Mouse (Mus musculus): ENCODE results near the gene Hspb9.
A peak's percentile ranks its signal among the peaks of the same experiment; 100 is the strongest.

The Hspb9 gene

DNA sequence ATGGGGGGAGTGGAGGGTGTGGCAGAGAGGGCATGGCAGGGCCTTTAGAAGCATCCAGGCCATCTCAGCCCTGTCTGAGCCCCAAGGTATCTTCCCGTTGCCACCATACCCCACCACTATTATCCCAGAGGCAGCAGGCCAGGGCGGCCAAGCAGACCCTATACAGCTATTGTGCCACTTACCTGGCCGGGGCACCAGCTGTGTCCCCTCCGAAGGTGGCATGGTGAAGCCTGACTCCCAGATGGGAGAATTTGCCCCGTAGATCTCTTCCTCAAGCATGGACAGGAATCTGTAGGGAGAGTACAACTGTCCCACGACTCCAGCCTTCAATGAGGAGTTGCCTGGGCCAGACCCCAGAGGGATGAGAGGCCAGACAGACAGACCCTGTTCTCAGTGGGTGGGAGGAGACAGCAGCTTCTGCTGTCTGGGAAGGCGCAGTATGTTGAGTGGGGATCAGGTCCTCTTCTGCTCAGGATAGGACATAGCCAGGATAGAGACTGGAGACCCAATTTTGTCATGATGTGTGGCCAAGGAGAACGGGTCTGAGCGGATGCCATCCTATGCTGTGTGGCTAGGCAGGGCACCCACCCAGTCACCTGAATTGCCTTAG is 4.3 kb upstream of the Hspb9 start:
- no peak for DNase-seq

DNA sequence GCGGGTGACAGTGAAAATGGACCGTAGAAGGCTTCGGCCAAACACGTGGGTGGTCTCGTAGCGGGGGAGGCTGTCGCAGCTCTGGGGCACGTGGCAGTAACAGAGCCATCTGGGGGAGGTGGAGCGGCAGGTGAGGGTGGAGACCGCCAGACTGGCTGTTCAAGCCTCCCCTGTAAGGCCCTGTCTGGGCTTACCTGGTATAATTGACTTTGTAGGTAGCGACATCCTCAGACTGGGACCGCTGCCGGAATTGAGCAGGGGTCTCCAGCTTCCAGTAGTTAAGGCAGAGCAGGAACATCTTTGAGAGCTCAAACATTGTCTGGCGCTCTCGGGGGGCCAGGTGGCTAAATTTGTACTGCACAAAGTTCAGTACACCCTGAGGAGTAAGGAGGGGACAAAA is 3.1 kb upstream of the Hspb9 start:
- no peak for DNase-seq

DNA sequence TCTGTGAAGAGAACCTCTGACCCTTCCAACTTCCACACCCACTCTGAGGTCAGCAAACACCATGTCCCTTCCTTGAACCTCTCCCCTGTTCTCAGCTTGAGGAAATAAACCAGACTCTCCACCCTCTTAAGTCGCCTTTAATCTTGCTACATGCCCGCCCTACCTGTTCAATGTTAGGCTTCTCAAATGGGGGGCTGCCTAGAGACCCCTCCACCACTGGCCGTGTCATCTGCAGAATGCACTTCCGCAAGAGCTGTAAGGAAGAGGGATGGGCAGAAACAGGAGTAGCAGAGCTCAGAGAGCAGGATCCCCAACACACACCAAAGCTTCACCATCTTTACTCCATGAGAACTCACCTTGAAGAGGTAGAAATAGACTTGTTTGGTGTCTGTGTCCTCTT is 2.7 kb upstream of the Hspb9 start:
- no peak for DNase-seq

DNA sequence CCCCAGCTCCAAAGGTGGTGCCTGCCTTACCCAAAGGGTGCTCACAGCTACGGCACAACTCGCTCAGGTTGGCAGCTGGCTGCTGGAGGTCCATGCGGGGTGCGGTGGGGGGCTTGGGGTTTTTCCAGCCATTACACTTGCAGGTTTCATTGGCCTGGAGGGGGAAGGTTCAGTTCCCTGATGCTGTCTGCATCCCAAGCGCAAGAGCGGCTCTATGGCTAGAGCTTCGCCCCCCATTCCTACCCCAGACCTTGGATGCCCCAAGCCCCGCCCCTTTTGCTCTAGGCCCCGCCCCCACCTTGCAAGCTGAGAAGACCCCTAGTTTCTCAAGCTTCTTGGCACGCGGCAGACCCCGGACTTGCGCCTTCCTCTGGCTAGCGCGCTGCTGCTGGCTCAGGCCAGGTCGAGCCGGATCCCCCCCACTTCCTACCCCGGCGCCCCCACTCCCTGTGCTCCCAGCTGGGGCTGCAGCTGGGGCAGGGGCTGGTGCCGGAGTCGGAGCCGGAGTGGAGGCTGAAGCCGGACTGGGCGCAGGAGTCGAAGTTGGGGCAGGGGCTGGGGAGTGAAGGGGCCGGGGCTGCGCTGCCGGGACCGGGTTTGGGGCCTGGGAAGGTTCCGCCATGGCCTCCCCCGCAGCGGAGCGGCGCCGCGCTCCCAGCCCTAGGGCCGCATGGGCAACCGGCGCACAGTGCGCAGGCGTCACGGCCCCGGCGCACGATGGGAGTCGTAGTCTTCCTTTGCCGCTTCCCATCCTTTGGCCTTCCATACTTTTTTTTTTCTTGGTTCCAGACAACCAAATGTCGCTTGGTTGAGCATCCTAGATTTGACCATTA is 1.7 kb upstream of the Hspb9 start, which contains the start of gene Kat2a:
Gene Kat2a (minus strand): TSS at position 683 of the 833 bp plus-strand sequence.
- DNase-seq: peak; percentile 86

DNA sequence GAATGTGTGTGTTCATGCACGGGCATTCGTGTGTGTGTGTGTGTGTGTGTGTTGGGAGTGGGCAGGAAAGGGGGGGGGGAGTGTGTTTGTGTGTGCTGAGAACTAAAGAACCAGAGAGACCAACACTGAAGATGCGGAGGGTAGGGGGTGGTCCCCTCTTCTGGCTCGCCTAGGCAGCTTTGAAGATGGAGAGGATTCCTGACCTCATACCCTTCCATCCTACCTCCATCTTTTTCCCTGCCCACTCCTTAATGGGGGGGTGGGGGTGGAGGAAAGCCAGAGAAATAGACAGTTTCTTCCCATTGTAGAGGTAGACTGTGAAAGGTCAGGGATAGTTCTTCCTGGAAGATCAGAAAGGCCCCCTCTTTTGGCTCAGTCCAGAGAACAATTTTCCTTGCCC is 476 bp upstream of the Hspb9 start:
- no peak for DNase-seq

DNA sequence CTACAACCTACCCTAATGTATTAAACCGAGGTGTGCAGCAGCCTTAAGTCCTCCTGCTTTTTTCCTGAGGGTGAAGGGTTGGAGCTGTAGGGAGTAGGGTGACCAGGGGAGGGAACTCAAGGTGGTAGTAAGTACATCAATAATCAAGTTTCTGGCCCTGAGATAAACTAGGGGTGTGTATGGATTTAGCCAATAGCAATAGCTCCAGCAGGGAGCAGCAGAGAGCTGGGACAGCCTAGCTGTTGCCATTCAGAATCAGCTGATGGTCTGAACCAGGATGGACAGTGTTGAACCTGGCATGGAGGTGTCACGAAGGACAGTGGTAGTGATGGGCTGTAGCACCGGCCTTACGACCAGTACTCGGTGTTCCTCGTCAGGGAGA is 875 bp downstream of the Hspb9 start:
- DNase-seq: peak; percentile 90

DNA sequence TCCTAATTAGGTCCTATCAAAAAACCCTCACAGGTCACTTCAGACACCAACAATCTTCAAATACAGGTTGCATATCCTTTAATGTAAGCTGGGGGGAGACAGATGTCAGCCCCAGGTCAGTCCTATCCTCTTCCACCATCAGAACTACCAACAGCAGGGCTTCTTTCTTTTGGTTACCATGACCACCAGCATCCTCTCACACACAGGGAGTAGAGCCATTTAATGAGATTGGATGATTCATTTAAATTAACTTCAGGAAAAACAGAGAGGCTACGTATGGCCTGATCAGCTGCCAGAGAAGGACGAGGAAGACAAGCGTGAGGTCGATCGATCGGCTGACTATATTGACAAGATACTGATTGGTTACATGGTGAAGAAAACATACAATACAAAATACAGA is 1.3 kb downstream of the Hspb9 start:
- no peak for DNase-seq

DNA sequence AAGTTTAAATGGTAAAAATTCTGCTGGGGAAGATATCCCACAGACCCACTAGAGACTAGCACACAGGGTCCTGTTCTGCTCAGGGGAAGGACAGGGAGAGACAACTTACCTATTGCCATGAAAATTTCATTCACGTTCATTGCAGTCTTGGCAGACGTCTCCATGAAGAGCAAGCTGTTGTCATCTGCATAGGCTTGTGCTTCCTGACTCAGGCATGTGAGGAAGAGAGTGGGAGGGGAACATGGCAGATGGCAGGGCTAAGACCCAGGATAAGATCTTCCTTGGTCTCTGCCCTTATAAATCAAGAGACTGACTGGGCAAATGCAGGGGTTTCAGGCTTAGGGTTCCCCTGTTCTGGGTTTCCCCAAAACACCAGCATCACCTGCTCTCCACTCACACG is 3.0 kb downstream of the Hspb9 start:
- no peak for DNase-seq

DNA sequence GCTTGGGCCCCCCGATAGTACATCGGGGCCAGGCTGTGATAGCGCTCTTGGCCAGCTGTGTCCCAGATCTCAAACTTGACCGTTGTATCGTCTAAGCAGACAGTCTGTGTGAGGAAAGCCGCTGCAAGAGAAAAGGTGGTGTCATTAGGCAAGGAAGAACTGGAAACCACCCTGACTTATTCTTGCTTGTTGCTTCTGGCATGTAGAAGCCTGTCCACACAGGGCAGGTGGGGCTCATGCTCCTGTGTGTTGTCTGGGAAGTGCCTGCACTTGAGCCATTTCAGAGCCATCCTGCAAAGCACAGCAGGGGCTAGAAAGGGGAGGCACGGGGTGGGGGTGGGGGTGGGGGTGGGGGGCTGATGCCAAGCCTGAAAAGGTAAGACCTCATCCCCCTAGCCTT is 4.8 kb downstream of the Hspb9 start:
- DNase-seq: no peak

DNA sequence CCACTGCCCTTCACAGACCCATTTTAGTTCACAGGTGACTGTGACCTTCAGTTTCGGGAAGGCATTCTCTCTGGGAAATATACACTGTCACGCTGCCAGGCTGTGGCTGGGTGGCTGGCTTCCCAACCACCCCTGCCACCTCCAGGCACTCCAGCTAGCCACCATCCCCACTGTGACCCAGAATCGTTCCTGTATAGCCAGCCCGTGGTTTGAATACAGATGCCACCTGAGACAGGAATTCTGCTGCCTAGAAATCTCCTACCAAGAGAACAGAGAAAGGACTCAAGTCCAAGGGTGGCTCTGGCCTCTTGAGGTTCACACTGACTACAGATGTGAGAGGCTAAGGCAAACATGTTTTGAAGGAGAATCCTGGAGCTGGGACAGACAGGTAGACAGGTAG is 5.2 kb downstream of the Hspb9 start:
- DNase-seq: no peak

DNA sequence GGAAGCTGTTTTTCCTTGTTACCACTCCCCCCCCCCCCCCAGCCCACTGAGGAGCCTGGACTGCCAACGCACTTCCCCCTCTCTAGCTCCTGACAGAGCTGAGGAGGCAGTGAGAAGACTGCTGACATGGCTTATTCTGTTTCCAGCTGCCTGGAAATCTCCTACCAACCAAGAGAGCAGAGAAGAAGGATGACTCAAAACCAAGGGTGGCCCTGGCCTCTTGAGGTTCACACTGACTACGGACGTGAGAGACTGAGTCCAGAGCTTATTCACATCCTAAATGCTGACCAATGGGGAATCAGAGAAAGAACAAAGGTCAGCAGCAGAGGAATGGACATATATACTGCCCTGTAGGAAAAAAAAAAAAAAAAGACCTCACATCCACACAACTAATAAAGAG is 5.7 kb downstream of the Hspb9 start:
- no peak for DNase-seq

DNA sequence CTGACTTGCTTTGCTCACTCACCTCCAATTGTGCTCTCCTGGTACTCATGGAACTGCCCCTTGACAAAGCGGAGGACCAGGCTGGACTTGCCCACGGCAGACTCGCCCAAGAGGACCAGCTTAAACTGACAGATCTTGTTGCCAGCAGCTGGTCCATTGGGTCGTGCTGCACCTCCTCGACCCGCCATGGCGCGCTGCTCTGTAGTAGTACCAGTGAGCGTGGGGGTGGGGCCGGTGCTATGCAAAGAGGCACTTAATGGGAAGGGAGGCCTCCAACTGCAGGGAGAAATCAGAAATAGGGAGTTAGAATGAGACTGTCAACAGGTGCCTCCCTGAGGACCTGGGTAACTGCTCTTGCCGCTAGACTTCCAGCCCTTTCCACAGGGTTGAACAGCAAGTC is 6.2 kb downstream of the Hspb9 start:
- DNase-seq: no peak

DNA sequence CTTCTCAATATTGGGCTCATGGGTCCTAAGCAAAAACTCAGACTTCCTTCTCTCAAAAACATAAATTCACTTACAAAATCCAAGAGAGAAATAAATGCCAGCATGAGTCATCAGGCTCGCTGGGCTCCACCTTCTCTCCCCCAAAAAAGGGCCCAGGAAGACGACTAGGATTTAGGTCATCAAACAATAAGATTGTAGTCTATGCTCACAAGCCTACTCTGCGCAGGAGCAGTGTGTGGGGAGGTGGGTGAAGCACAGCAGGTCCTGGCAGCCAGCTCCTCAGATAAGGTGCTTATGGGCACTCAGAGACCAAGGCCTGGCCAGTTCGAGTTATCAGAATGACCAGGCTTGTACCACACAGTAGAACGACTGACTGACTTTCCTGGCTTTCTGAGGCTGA is 6.7 kb downstream of the Hspb9 start:
- no peak for DNase-seq

DNA sequence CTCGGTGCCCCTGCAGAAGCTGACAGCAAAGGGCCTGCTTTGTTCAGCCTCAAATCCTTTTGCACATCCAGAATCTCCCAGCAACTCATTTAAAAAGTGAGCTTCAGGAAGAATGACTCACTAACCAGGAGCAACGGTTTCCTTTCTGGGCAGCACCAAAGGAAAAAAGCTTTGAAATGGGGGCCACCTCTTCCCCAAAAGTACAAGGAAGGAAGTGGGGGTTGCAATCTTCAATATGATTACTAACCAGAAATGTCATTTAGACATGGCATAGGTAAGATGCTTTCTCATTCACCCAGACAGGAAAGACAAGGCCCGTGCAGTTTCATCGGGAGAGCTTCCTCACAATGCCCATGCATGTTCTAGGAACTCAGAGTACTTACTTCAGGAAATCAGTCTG is 7.6 kb downstream of the Hspb9 start:
- DNase-seq: no peak

DNA sequence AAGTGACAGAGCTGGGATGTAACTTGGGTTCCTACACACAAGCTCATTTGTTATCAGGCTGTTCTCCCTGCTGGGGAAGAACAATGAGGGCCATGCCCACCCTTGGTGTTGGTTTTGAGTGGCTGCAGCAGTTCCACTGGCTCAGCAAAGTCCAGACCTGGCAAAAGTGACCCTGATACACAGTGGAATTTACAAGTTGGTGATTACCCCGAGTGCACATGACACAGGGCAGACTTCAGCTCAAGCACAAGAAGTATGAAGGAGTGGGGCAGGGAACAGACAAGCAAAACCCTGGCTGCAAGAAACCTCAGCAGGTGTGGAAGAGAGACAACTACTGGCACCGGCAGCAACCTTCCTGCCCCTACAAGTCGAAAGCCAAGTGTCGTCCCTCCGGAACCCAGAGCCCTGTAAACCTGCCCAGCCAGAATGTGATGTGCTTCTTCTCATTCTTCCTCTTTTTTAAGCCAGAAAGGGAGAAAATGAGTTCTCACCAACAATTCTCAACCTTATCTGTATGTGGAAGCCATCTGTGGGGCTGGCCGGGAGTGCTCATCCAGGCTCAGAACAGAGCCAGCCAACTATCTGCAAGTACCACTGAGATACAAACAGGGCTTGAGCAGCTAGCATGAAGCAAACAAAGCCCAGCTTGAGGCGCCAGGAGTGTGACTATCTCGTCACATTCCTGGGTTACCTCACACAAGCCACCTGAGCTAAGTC is 8.3 kb downstream of the Hspb9 start:
- DNase-seq: peak; percentile 47

DNA sequence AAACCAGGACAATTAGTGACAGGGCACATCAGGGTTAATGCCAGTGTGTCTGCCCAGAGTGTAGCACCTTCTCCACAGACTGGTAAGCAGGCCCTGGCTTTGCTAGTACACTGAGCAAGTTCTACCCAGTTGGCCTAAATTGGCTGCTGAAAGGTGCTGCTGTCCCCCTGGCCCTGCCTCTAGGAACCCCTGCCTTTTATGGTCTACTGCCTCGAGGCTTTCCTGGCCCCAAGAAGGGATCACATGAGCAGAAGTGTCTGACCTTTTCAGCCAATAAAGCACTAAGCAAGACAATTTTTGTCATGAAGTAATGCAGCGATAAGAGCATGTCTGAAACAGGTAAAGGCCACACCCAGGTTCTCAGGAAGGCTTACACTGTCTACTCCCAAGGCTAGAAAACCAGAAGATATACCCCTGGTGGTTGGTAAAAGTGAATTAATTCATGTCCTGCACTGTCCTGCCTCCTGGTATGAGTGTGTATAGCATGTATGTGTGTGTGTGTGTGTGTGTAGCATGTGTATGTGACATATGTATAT is 8.9 kb downstream of the Hspb9 start:
- no peak for DNase-seq

DNA sequence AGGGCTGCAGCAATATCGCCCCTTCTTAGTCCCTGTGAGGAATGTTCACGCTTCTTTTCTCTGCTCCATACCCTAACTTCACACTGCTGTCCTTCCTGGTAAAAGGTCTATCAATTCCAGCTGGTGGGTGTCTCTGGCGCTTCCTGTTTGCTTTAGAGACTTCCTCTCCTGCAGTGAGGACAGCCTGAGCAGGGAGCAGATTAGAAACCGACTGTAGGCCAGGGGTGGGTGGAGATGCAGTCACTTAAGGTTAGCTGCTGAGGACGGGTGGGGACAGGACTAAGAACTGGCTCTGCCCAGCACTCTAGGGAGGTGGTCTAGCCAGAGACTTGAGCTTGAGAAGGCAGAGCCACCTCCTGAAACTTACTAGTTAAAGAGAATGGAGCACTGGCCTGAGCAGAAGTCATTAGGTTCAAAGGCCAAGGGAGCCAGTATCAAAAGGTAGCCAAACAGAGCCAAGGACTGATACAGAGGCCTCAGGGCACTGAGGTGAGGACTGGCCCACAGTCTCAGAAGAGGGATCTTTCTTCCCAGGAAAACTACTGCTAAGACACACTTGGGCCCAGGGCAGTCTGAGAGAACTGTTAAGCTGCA is 11.4 kb downstream of the Hspb9 start:
- DNase-seq: no peak

DNA sequence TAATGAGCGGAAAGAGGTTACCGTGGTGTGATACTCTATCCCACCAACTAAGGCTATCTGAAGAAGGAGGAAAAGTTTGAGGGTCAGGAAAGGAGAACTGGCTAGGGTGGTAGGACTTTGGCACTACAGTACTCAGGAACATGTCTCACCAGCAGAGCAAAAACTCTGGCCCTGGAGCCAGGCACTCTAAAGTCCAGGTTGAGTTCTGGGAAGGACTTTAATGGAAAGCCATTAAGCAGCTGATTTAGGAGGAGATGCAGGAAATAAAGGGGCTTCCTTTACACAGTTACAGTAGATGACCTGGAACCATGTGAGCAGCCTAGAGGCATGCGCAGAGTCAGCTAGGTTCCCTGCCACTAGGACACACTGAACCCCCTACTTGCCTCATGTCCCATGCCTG is 13.6 kb downstream of the Hspb9 start:
- DNase-seq: no peak

DNA sequence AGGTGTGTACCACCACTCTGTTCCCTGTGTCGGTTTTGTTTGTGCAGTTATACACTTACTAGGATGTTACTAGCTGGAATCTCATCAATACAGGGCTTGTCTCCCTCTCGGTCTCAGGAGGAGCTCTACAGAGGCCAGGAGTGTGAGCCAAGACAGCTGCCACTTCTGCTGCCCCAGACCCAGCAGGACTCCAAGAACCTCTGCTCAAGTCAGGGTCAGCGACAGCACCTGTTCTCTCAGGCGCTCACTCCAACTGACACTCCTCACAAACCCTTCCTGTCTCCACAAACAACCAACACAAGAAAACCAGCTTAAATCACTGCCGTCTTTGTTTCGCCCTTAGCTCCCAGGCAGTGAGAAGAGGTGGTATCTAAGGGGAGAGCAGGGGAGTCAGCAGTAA is 15.0 kb downstream of the Hspb9 start:
- DNase-seq: no peak

DNA sequence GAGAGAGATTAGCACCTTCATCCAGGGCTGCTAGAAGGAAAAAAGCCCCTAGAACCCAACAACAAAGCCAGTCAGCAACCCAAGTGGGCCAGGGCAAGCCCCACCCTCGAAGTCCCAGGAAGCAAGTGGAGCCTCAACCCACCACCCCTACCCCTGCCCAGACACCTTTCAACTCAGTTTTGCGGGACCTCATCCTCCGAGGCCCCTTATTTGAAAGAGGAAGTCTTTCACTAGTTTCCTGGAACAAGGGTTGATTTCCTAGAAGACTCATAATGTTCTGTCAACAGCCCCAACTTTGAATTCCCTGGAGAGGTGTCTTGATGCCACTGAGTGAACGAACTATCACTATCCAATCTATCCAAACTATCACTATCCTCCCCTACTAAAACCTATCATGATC is 16.3 kb downstream of the Hspb9 start:
- no peak for DNase-seq

DNA sequence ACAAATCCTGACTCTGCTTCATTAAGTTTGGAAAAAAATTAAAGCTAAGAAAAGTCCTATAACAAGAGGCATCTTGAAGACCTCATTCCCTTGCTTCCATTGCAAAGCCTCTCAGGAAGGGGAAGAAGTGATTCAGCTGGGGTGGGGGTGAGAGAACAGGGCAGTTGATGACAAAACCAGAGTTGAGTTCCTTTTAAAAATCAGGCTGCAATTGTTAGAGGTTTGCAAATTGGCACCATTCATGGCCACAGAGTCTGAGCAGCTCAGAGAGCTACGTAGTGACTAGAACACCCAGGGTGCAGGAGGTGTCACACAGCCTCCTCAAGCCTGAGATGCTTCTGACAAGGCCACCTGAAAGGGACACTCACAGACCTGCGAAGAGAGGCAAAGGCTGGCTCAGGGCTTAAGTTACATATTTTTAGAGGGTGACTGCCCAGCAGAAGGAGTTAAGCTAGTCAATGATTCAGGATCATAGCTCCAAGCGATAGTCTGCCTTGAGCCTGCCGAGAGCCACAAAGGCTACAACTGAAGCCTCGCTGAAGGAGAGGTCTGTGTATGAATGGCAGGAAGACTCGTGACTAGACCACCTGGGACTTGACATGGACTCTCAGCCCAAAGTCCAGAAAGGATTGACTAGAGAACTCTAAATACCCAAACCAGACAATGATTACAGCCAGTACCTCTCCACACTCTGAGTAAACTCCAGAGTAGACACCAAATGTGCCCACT is 17.0 kb downstream of the Hspb9 start:
- no peak for DNase-seq

DNA sequence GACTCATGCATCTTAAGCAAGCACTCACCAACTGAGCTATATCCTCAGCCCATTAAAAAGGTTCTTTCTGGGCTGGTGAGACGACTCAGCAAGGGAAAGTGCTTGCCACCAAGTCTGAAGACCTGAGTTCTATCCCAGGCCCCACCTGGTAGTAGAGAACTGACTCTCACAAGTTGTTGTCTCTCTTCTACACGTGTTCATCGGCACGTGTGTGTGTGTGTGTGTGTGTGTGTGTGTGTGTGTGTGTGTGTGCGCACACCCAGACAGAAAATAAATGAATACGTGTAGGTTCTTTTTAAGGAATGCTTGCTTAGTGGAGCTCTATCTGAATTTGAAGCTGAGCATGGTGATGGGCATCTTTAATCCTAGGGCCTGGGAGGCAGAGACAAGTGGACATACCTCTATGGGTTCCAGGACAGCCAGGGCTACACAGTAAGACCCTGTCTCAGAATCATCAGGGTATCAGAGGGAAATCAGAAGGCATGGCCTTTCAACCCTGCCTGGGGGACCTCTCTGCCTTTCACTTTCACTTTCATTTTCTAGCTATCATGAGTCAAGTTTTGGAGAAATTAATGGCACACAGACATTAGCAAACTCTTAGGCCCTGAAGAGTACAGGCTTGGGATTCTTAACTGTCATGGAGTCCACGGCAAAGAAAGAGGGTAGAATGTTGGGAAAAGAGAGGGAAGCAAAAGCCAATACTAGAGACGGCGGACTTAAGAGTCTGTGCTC is 21.6 kb downstream of the Hspb9 start:
- DNase-seq: no peak

Data from thymus, postnatal 4 days (tissue).